Mouse (Mus musculus) embryonic facial prominence, embryonic 11.5 days (tissue): ENCODE data around the gene Gusb. TPM values are rescaled to one million over a fixed set of nuclear protein-coding genes. Genes with fewer than 3 reads are reported as not detected.

Source experiments
- ATAC-seq: fragments of 200-750 bp; cut with Nextera tagmentation; replicated peaks from 2 replicates; pipeline ENCODE4 v1.8.0; 2017; ENCODE audit warnings: low read depth; ENCODE audit not compliant: insufficient number of reproducible peaks, low FRiP score, low TSS enrichment
- DNase-seq: peaks from one replicate; pipeline ENCODE4 v3.0.0-alpha.2; 2015; ENCODE audit warnings: low spot score
- H3K27ac ChIP-seq: fragments of 300-500 bp; sonication (generic); replicated peaks from 2 replicates; pipeline ENCODE4 v1.5.1; 2014; ENCODE audit warnings: mild to moderate bottlenecking, low read depth, low read length, control low read depth
- H3K27me3 ChIP-seq: fragments of 300-500 bp; sonication (generic); 2 replicates; pipeline ENCODE4 v1.6.1; 2014; ENCODE audit warnings: mild to moderate bottlenecking, low read length, moderate library complexity, mixed read lengths; ENCODE audit not compliant: control insufficient read depth, insufficient read depth
- H3K36me3 ChIP-seq: fragments of 300-500 bp; sonication (generic); replicated peaks from 2 replicates; pipeline ENCODE4 v1.6.1; 2014; ENCODE audit warnings: low read depth, mild to moderate bottlenecking, low read length, moderate library complexity, mixed read lengths; ENCODE audit not compliant: control insufficient read depth, insufficient read depth
- H3K4me1 ChIP-seq: fragments of 300-500 bp; sonication (generic); 2 replicates; pipeline ENCODE4 v1.6.1; 2014; ENCODE audit warnings: low read length, mixed read lengths; ENCODE audit not compliant: control insufficient read depth, insufficient read depth
- H3K4me2 ChIP-seq: fragments of 300-500 bp; sonication (generic); 2 replicates; pipeline ENCODE4 v1.6.1; 2014; ENCODE audit warnings: low read depth, mild to moderate bottlenecking, control low read depth, low read length, moderate library complexity
- H3K4me3 ChIP-seq: fragments of 300-500 bp; sonication (generic); 2 replicates; pipeline ENCODE4 v1.5.1; 2014; ENCODE audit warnings: low read depth, low read length, control low read depth
- H3K9ac ChIP-seq: fragments of 300-500 bp; sonication (generic); replicated peaks from 2 replicates; pipeline ENCODE4 v1.6.1; 2014; ENCODE audit warnings: mild to moderate bottlenecking, control low read depth, low read length
- H3K9me3 ChIP-seq: fragments of 300-500 bp; sonication (generic); replicated peaks from 2 replicates; pipeline ENCODE4 v1.6.1; 2016; ENCODE audit warnings: mild to moderate bottlenecking, low read length, inconsistent platforms, mixed read lengths; ENCODE audit not compliant: control insufficient read depth
- WGBS: fragments of 180-500 bp; shearing (Covaris S2); extraction: QIAGEN DNeasy Blood & Tissue Kit; methylation state at CpG from one replicate; pipeline ENCODE4 v1.1.7; 2014; 5-methylcytosine and 5-hydroxymethylcytosine counted together
- polyA plus RNA-seq: library from polyadenylated mRNA; unstranded; fragments of >200 nt; fragmentation: Nextera tagmentation; extraction: Ambion mirVana; gene quantifications from 2 replicates; pipeline ENCODE4 v1.2.1, GENCODE M21; 2014

Gene Gusb
- polyA plus RNA-seq, result 45.1 and 45.5 TPM in 2 replicates

DNA sequence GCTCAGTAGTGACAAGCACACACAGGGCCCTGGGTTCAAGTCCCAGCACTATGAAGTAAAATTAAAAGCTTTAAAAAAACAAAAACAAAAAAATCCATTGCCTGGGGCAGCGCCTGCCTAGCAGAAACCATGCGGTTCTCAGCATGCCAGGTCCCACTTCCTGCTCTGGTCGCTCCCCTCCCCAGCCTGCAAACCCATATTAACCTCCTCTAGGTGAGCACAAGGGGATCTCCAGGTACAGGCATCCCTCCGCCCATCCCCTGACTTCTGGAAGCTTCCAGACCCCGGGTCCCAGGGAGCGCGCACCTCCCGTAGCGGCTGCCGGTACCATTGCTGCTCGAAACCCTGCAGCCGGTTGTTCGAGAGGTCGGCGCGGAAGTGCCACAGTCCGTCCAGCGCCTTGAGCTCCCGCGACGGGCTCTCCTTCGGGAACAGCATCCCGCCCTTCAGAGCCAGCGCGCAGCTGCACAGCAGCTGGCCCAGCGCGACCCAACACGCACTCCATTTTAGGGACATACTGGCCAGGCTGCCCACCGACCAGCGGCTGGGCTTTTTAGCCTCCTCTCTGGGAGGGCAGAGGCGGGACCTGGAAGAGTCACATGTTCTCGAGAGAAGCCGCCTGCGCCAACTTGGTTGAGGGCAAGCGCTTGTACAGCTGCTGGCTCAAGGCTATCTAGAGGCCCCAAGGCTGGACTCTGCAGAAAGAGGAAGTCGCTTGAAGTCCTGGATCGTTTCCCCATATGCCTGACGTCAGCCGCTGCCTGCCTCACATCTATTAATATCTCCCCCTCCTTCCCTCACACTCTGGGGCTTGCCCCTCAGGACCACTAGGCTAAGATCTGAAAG lies at the start of gene Gusb:
Gusb (minus strand) TSS at position 749 of the 846 bp plus-strand sequence.
- H3K27me3 ChIP-seq, result no peaks in the 10 kb centered on the region
- peak within 1 kb of the TSS; percentile 88 for H3K4me2 ChIP-seq
- ATAC-seq (peak; percentile 80), DNase-seq (peak; percentile 84)
- peak within 1 kb of the TSS; percentile 47; the same call in 1 of the 2 replicates for H3K27ac ChIP-seq
- no peaks in the 10 kb centered on the region for H3K36me3 ChIP-seq
- H3K9me3 ChIP-seq, result no peaks in the 10 kb centered on the region
- no peaks in the 10 kb centered on the region for H3K4me1 ChIP-seq
- WGBS, result under 1% methylated on average over 39 of the region's 39 CpGs
- H3K4me3 ChIP-seq, result peak within 1 kb of the TSS; percentile 61
- peak within 1 kb of the TSS; percentile 79 for H3K9ac ChIP-seq

DNA sequence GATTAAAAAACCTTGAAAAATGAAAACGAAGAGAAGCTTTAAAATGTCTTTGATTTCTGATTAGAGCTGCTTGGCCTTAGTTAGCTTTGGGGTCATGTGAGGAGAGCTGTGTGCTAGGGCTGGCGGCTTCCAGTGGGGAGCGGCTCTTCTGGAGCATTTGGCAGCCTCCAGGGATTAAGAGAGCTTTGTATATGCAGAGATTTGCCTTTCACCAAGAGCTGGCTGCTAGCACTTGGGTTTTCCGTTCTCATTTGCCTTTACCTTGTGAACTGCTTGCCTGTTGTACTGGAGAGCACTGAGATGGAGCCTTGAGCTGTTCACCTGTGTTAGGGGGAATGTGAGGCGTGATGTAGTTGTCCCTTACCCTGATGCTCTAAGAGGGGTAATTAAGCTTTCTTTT lies 49.7 kb upstream of the Gusb start:
- no peaks in the 10 kb centered on the region for H3K36me3 ChIP-seq
- DNase-seq, result no peak
- H3K27ac ChIP-seq, result no peak overlapping the region

DNA sequence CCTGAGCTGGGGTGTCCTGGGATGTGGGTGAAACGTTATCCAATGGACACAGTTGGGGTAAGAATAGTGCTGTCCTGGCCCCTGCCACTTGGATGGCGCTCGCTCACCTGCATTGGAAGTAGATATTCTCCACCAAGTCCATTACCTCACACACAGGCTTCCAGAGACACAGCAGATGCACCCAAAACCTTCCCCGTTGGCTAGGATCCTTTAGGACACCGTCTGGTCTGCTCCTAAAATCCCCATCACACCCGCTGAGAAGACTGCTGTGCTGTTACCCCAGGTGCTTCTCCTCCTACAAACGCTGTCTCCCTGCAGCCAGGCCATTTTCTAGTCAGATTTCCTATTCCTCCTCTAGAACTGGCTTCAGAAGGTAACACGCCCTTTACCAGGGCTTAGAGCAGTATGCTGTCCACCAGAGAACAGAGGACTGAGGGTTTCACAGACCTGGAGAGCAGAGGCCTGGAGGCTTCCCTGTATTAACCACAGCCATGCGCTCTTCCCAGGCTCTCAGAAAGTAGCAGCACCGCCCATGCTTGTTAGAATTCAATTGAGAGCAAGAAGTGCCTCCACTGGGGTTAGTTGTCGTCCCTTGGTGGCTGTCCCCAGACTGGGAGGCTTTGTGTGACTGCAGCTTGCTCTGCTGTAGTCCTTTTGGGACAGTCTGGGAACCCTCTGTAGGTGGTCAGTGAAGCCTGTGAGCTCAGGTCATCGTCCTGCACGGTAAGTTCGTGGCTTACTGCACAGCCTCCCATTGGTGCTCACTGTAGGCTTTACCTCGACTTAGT lies 48.4 kb upstream of the Gusb start:
- Histone ChIP-seq H3K4me1 (no peaks in the 10 kb centered on the region), H3K9me3 (no peaks in the 10 kb centered on the region), H3K27ac (no peak overlapping the region), H3K27me3 (no peaks in the 10 kb centered on the region), H3K4me3 (no peak overlapping the region), H3K4me2 (no peak overlapping the region), H3K36me3 (peaks cover 2% of the 10 kb centered on the region; the same call in 1 of the 2 replicates), H3K9ac (no peak overlapping the region)
- WGBS, result 82% methylated on average over 15 of the region's 15 CpGs
- no peak for DNase-seq
- no peak for ATAC-seq

More for the DNA sequence above, 49.7 kb upstream of the Gusb start:
- H3K27me3 ChIP-seq, result no peaks in the 10 kb centered on the region
- ATAC-seq, result no peak
- H3K9ac ChIP-seq, result no peak overlapping the region
- H3K4me3 ChIP-seq, result no peak overlapping the region
- H3K4me1 ChIP-seq, result no peaks in the 10 kb centered on the region
- H3K4me2 ChIP-seq, result no peak overlapping the region
- no peaks in the 10 kb centered on the region for H3K9me3 ChIP-seq
- WGBS, result 71% methylated on average over 5 of the region's 5 CpGs

DNA sequence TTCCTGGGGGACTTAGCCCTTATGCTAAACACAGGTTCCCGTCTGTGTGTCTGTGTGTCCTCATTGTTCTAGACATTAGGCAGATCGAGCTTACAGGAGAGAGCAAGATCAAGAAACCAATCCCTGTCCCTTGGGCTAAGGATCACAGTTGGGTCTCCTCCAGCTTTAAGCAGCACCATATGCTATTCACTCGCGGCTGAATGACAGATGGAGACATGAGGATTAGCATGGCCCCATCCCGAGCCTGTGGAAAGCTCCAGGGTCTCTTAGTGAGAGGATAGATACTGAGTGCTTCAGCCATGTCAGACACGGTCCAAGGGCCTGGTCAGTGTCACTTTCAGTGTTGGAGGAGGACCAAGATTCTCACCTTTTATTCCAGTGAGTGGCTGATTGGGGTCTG lies 47.6 kb upstream of the Gusb start:
- ATAC-seq (no peak), DNase-seq (no peak)
- Histone ChIP-seq H3K27ac (no peak overlapping the region), H3K36me3 (peaks cover 2% of the 10 kb centered on the region; the same call in 1 of the 2 replicates), H3K27me3 (no peaks in the 10 kb centered on the region), H3K9me3 (no peaks in the 10 kb centered on the region), H3K4me1 (no peaks in the 10 kb centered on the region), H3K4me2 (no peak overlapping the region), H3K9ac (no peak overlapping the region), H3K4me3 (no peak overlapping the region)
- WGBS, result 64% methylated on average over 6 of the region's 6 CpGs

DNA sequence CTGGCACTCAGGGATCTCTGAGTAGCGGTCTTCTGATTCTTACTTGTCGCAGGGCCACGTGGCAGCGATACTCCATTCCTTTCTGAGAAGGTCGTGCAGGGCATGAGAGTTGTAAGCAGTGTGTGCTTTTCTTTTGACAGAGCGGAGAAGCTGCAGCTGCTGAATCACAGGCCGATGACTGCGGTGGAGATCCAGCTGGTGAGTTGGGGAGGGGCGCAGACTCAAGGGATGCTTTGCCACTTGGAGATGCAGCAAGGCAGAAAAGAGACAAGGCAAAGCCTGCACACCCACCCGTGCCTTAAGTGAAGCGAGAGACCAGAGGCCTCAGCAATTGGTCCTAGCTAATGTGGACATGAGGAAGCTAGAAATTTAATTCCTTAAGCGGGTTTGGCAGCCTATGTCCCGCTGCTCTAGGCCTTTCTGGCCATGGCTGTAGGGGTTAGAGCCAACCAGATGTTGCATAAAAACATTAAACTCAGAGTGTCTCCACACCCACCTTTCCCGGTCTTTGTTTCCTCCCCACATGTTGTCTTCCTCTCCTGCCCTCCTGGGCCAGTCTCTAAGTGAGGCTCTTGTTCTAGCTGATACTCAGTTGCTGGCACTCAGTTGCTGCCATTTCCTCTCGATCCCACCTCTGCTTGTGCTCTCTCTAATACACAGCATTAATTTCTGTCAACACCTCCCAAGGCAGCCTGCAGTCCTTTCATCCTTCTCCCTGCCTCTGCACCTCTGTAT lies 46.1 kb upstream of the Gusb start:
- peaks cover 2% of the 10 kb centered on the region; the same call in 1 of the 2 replicates for H3K36me3 ChIP-seq
- H3K4me2 ChIP-seq, result no peak overlapping the region
- WGBS, result 85% methylated on average over 15 of the region's 15 CpGs

DNA sequence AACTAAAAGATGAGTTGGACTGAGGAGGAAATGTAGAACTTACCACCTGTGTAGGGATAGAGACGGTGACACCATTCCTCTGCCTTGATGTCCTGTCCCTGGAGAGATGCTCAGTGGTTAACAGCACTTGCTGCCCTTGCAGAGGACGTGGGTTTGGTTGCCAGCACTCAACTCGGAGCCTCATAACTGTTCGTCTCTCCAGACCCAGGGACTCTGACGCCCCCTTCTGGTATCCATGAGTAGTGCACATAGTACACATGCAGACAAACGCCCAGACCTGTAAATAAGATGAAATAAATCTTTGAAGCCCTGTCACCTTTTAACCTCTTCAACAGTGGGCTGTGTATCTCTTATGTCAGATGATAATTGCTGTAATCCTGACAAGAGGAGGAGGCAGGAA lies 44.2 kb upstream of the Gusb start:
- no peaks in the 10 kb centered on the region for H3K9me3 ChIP-seq
- 79% methylated on average over 6 of the region's 6 CpGs for whole genome bisulfite sequencing
- ATAC-seq (no peak), DNase-seq (no peak)
- no peak overlapping the region for H3K4me2 ChIP-seq
- no peak overlapping the region for H3K27ac ChIP-seq
- H3K36me3 ChIP-seq, result peaks cover 2% of the 10 kb centered on the region
- H3K4me1 ChIP-seq, result no peaks in the 10 kb centered on the region
- H3K9ac ChIP-seq, result no peak overlapping the region
- no peak overlapping the region for H3K4me3 ChIP-seq
- no peaks in the 10 kb centered on the region for H3K27me3 ChIP-seq

More for the DNA sequence above, 46.1 kb upstream of the Gusb start:
- DNase-seq (no peak), ATAC-seq (no peak)
- Histone ChIP-seq H3K27ac (no peak overlapping the region), H3K4me1 (no peaks in the 10 kb centered on the region), H3K9me3 (no peaks in the 10 kb centered on the region), H3K27me3 (no peaks in the 10 kb centered on the region), H3K4me3 (no peak overlapping the region), H3K9ac (no peak overlapping the region)

DNA sequence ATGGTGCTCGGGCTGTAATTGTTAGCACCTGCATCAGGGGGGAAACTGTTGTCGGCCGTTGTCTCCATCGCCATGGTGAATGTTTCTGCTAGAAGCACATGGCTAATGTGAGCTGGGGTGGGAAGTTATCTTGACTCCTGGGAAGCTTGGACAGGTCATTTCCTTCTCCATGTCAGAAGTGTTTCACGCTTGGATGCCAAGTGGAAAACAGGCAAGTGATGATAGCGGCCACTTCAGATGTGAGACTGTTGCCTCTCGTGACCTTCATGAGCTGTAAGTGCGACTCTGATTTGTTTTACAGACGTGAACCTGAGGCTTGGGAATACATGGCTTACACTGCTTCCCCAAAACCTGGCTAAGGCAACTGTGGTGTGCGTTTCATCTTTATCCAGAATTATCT lies 43.7 kb upstream of the Gusb start:
- WGBS, result 74% methylated on average over 10 of the region's 10 CpGs
- Histone ChIP-seq H3K4me3 (no peak overlapping the region), H3K27me3 (no peaks in the 10 kb centered on the region), H3K9me3 (no peaks in the 10 kb centered on the region), H3K27ac (no peak overlapping the region), H3K9ac (no peak overlapping the region), H3K4me2 (no peak overlapping the region), H3K4me1 (no peaks in the 10 kb centered on the region), H3K36me3 (peaks cover 2% of the 10 kb centered on the region)
- ATAC-seq (no peak), DNase-seq (no peak)
